Mouse (Mus musculus): ENCODE measurements around the gene Gm28035. TPM values are rescaled to one million over a fixed set of nuclear protein-coding genes. Genes with fewer than 3 reads are reported as not detected.

Gene Gm28035
- total RNA-seq, 2 experiments from 2014 or later, result 11.3 to 15.1 TPM

- H3K27ac ChIP-seq, result no peak overlapping the region
- DNase-seq (ENCODE audit: extremely low spot score in 1 of 2, low spot score in 2 of 2), result no peak
- H3K4me3 ChIP-seq, result no peak overlapping the region
- intact Hi-C loops (cut with DNase I), result no loop called here
- TF ChIP-seq CTCF (IDR thresholded peaks at IDR 0.05), result no peak
Observed at GRCm38 (mm10) chr2:30211408-30212168, 28.8 kb upstream of the Gm28035 start.

GRCm38 (mm10) chr2:30212169-30212545 is 28.2 kb upstream of the Gm28035 start:
- DNase-seq (ENCODE audit: extremely low spot score in 1 of 2, low spot score in 2 of 2), result no peak
- Histone ChIP-seq H3K4me3 (no peak overlapping the region), H3K27ac (no peak overlapping the region)
- intact Hi-C loops (cut with DNase I), result no loop called here
- TF ChIP-seq CTCF (IDR thresholded peaks at IDR 0.05), result no peak

- no peak for TF ChIP-seq CTCF (IDR thresholded peaks at IDR 0.05)
- H3K27ac ChIP-seq, result no peak overlapping the region
- intact Hi-C loops (cut with DNase I), result no loop called here
Observed at GRCm38 (mm10) chr2:30212951-30213350, 27.4 kb upstream of the Gm28035 start.

GRCm38 (mm10) chr2:30214745-30215144 is 25.6 kb upstream of the Gm28035 start:
- intact Hi-C loops (cut with DNase I), result no loop called here
- TF ChIP-seq CTCF (IDR thresholded peaks at IDR 0.05), result no peak

More at GRCm38 (mm10) chr2:30212951-30213350, 27.4 kb upstream of the Gm28035 start:
- no peak for DNase-seq (ENCODE audit: extremely low spot score in 1 of 2, low spot score in 2 of 2)
- no peak overlapping the region for H3K4me3 ChIP-seq

GRCm38 (mm10) chr2:30215493-30215892 is 24.9 kb upstream of the Gm28035 start:
- no peak overlapping the region for H3K27ac ChIP-seq
- intact Hi-C loops (cut with DNase I), result no loop called here
- no peak for TF ChIP-seq CTCF (IDR thresholded peaks at IDR 0.05)
- DNase-seq (ENCODE audit: extremely low spot score in 1 of 2, low spot score in 2 of 2), result no peak
- H3K4me3 ChIP-seq, result no peak overlapping the region

More at GRCm38 (mm10) chr2:30214745-30215144, 25.6 kb upstream of the Gm28035 start:
- Histone ChIP-seq H3K27ac (no peak overlapping the region), H3K4me3 (no peak overlapping the region)
- no peak for DNase-seq (ENCODE audit: extremely low spot score in 1 of 2, low spot score in 2 of 2)

GRCm38 (mm10) chr2:30216293-30216692 is 24.1 kb upstream of the Gm28035 start:
- Histone ChIP-seq H3K4me3 (no peak overlapping the region), H3K27ac (no peak overlapping the region)
- TF ChIP-seq CTCF (IDR thresholded peaks at IDR 0.05), result no peak
- intact Hi-C loops (cut with DNase I), result no loop called here
- no peak for DNase-seq (ENCODE audit: extremely low spot score in 1 of 2, low spot score in 2 of 2)

GRCm38 (mm10) chr2:30235593-30235992 is 4.8 kb upstream of the Gm28035 start:
- no peak for TF ChIP-seq CTCF (IDR thresholded peaks at IDR 0.05)
- intact Hi-C loops (cut with DNase I), result no loop called here
- no peak for DNase-seq (ENCODE audit: extremely low spot score in 1 of 2, low spot score in 2 of 2)
- no peak overlapping the region for H3K27ac ChIP-seq
- no peak overlapping the region for H3K4me3 ChIP-seq

- peak overlapping the region; percentile 91 for H3K27ac ChIP-seq
- intact Hi-C loops (cut with DNase I), result loop anchor here (1.0 kb wide), 3 partner anchors 31 to 58 kb away; partner anchors contain the start of genes Kyat1 and Spout1
- DNase-seq (ENCODE audit: extremely low spot score in 1 of 2, low spot score in 2 of 2), result no peak
- TF ChIP-seq CTCF (IDR thresholded peaks at IDR 0.05), result no peak
- H3K4me3 ChIP-seq, result peak overlapping the region; percentile 94
Observed at GRCm38 (mm10) chr2:30236426-30237198, 3.8 kb upstream of the Gm28035 start.

- peak within 1 kb of the TSS; percentile 91 for H3K27ac ChIP-seq
- intact Hi-C loops (cut with DNase I), result loop anchor here (1.0 kb wide), 3 partner anchors 32 to 59 kb away; partner anchors contain the start of genes Kyat1 and Spout1
- H3K4me3 ChIP-seq, result peak within 1 kb of the TSS; percentile 94
- peak; percentile 31 for TF ChIP-seq CTCF (IDR thresholded peaks at IDR 0.05)
- peak; percentile 100 for DNase-seq (ENCODE audit: extremely low spot score in 1 of 2, low spot score in 2 of 2)
Observed at GRCm38 (mm10) chr2:30237199-30237880, 3.0 kb upstream of the Gm28035 start, which contains the start of gene Lrrc8a. TSS of gene Lrrc8a (plus strand) at chr2:30237715.

GRCm38 (mm10) chr2:30237881-30238280 is 2.5 kb upstream of the Gm28035 start:
- Histone ChIP-seq H3K4me3 (peak overlapping the region; percentile 94), H3K27ac (peak overlapping the region; percentile 91)
- DNase-seq (ENCODE audit: extremely low spot score in 1 of 2, low spot score in 2 of 2), result peak; percentile 67
- intact Hi-C loops (cut with DNase I), result loop anchor here (1.0 kb wide), 3 partner anchors 32 to 60 kb away; partner anchors contain the start of genes Kyat1 and Spout1
- no peak; the same call in none of the 2 replicates for TF ChIP-seq CTCF (IDR thresholded peaks at IDR 0.05)

- no peak for DNase-seq (ENCODE audit: extremely low spot score in 1 of 2, low spot score in 2 of 2)
- peak overlapping the region; percentile 94 for H3K4me3 ChIP-seq
- no peak for TF ChIP-seq CTCF (IDR thresholded peaks at IDR 0.05)
- intact Hi-C loops (cut with DNase I), result no loop called here
- H3K27ac ChIP-seq, result peak overlapping the region; percentile 91
Observed at GRCm38 (mm10) chr2:30238906-30239465, 1.4 kb upstream of the Gm28035 start.
